Mouse (Mus musculus) kidney, adult 18-20 months (tissue): ENCODE results near the gene S100a16.

Experiments used
- DNase-seq: peaks from one replicate; pipeline ENCODE4 v3.0.0; 2021

S100a16 gene

DNA sequence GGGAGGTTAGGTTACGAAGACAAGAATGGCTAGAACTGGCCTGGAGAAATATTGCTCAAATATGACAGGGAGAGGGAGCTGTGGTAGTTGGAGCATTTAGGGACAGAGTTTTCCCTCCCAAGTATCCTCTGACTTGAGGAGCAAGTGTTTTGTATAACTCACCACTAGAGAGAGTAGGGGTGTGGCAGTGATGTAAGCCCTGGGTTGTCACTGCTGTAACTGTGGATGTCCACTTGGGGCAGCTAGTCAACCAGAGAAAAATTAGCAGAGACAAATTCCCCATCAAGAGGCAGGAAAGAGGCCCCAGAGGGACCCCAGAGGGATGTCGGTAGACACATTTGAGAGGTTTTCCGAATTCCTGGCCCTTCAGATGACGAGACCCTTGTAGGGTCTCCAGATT is 11.6 kb upstream of the S100a16 start:
- DNase-seq: peak; percentile 45

DNA sequence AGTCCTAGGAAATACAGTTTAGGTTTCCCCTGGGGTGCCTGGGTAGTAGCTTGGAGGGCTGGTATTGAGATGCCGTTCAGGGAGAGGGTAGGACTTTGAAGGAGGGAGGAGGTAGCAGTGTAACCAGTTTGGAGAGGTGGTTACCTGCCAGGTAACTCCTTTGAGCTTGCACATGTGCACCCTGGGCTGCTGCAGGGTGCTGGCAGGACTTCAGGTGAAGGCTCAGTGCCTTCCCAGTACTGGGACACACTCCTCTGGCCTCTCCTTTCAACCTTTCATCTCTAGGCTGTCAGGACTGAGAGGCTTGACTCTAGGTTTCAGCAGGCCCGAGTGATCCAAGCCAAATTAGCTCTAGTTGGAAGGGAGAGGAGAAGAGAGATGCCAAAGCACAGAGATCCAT is 11.0 kb upstream of the S100a16 start:
- no peak for DNase-seq

- DNase-seq: no peak
Measured at GRCm38 (mm10) chr3:90526580-90526979, 10.5 kb upstream of the S100a16 start, which contains the start of gene S100a14. S100a14 (plus strand) TSS chr3:90526856.

DNA sequence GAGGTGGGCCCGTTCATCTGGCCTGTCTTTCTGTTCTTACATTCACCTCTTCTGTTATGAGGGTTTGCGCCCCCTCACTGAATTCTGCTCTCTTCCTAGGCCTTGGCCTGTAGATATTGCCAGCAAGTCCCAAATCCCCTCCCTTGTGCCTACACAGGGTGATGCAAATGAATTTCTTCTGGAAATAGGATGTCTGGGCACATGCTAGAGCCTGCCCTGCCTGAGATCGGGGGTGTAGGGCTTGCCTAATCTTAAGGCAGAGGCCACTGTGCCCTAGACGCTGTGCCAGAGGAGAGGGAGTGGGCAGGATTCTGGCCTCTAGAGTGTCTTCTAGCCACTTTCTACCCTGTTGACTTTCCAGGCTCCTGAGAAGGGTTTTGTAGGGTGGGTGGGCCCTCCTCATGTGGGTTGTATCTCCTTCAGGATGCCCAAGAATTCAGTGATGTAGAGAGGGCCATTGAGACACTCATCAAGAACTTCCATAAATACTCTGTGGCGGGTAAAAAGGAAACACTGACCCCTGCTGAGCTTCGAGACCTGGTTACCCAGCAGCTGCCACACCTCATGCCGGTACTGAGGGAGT is 9.7 kb upstream of the S100a16 start:
- DNase-seq: no peak

GRCm38 (mm10) chr3:90531713-90532112 is 5.3 kb upstream of the S100a16 start:
- DNase-seq: no peak

GRCm38 (mm10) chr3:90535446-90535845 is 1.6 kb upstream of the S100a16 start:
- no peak for DNase-seq

DNA sequence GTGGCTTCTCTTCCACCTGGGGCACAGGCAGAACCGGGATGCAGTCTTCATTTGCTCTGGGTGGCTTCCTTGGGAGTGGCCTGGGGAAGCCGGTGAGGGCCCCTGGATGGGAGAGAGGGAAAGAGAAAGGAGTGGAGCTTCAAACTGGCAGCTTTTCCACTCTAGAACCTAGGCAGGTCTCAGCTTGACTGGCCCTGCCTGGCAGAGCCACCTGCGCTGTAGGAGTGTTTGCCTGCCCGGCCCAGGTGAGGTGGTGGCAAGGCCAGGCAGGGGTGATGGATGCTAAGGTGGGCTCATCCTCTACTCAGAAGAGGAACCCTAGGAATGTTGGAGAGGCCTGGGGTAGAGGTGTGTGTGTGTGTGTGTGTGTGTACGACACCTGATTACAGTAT is 847 bp downstream of the S100a16 start:
- no peak for DNase-seq

- DNase-seq: peak; percentile 45
Measured at GRCm38 (mm10) chr3:90540904-90541303, 3.9 kb downstream of the S100a16 start.

DNA sequence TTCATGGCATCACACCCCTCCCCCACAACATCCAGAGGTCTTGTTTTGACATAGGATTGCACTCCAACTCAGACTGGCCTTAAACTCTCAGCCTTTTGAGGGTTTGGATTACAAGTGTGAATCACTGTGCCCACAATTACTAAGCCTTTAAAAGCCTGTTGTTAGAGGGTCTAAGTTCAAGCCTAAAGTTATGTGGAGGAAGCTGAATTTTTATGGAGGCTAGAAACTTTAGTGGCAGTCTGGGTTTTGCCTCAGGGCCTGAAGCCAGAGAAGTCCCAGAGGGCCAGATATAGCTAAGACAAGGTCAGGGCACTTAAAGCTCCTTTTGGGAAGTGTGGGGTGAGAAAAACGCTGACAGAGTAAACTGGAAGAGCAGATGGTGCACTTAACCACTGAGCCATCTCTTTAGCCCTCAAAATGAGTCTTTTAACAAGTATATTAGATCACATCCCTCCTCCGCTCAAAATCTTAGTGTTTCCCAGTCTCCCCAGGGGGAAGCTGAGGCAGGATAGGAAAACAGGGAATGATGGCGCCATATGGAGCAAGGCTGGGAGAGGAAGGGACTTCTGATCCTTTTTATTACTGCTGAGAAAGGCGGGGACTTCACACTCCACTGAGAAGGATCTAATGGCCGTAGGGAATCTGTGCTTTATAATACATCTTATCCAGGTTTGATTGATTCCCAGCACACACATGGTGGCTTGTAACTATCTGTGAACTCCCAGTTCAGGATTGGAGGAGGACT is 12.8 kb downstream of the S100a16 start:
- no peak for DNase-seq

DNA sequence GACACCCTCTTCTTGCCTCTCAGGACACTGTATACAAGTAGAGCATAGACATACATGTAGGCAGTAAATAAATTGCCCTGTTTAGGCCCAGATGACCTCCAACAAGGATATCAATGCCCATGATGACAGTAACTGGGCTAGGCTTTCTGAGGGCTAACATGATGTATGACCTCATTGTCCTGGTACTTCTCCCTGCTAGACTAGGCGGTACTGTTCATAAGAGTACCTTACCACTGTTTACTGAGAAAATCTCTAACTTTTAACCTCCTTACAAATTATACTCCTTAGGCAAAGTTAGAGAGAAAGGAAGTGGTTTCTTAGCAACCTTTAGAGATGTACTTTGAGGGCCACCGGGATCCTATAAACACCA is 13.4 kb downstream of the S100a16 start:
- no peak for DNase-seq

GRCm38 (mm10) chr3:90552231-90552630 is 15.2 kb downstream of the S100a16 start:
- no peak for DNase-seq

DNA sequence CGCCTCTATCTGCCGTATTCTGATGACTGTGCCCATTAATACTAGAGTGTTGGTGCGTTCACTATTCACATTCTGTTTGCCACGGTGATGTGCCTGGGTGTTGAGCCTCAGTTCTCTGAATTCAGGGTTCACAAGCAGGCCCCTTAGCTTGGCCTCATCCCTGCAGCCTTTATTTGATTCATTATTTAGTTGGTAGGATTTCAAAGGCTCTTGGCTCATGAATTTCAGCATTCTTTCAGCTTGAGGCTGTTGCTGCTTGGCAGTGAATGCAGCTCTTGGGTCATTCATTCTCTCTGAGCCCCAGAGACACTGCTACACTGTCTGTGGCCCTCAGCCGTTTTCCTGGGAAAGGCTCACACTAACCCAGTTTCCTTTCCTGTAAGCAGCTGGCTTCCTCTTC is 18.9 kb downstream of the S100a16 start:
- no peak for DNase-seq

DNA sequence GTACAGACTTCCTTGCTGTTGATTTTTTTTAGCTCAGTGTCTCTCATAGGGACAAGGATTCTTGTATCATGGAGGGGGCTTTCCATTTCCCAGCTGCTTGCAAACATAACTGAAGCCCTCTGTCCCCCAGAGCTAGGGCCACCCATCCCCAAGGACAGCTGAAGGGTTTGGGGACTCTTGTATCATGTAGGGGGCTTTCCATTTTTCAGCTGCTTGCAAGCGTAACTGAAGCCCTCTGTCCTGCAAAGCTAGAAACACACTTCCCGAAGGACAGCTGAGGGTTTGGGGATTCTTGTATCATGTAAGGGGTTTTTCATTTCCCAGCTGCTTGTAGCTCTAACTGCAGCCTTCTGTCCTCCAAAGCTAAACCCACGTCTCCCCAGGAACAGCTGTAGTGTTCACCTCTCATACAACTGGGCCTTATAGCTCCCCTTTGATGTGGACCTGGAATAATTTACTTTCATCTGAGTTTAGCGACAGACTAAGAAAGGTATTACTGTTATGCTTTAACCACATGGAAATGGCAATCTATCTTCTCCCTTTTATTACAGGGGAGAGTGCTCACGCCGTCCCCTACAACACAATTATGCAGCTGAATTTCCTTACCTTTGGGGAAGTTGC is 23.1 kb downstream of the S100a16 start, which contains the start of gene S100a3:
TSS of gene S100a3 (plus strand) at position 571 of the 621 bp plus-strand sequence.
- DNase-seq: no peak

- DNase-seq: no peak
Measured at GRCm38 (mm10) chr3:90574691-90575090, 37.6 kb downstream of the S100a16 start.

GRCm38 (mm10) chr3:90575320-90575719 is 38.3 kb downstream of the S100a16 start:
- no peak for DNase-seq

GRCm38 (mm10) chr3:90576351-90577001 is 39.4 kb downstream of the S100a16 start:
- no peak for DNase-seq

GRCm38 (mm10) chr3:90579433-90579832 is 42.4 kb downstream of the S100a16 start:
- DNase-seq: no peak

DNA sequence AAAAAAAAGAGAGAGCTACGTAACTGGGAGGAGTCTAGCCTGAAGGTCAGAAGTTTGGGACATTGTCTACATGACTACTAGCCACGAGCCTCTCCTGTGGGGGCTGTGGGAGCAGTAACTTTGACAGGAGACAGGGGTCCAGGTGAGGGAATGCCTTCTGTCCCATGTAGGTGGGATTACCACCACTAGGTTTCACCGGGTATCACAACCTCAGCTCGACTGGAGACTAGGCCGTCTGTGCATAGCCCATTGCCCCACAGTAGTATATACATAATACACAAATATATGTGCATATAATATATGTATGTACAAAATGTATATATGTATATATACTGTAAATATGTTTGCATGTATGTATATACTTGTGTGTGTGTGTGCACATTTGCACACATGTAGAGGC is 44.1 kb downstream of the S100a16 start:
- no peak for DNase-seq

GRCm38 (mm10) chr3:90582156-90582555 is 45.1 kb downstream of the S100a16 start:
- no peak for DNase-seq

GRCm38 (mm10) chr3:90582556-90582955 is 45.5 kb downstream of the S100a16 start:
- DNase-seq: no peak

GRCm38 (mm10) chr3:90583893-90584292 is 46.8 kb downstream of the S100a16 start:
- peak; percentile 35 for DNase-seq

- peak; percentile 61 for DNase-seq
Measured at GRCm38 (mm10) chr3:90585595-90585994, 48.5 kb downstream of the S100a16 start.

- DNase-seq: no peak
Measured at GRCm38 (mm10) chr3:90586016-90586643, 49.1 kb downstream of the S100a16 start.
